Mouse (Mus musculus) mature B cell (primary cell): ENCODE data around the gene Hist4h4.

Source experiments
- in situ Hi-C: fragments of 300-500 bp; cut with MboI; formaldehyde crosslinking; loops from 2 replicates; pipeline ENCODE4 v1.14.3; 2019

The Hist4h4 gene

GRCm38 (mm10) chr6:136803739-136804633, at the start of gene Hist4h4:
Hist4h4 (minus strand) TSS chr6:136804415.
- in situ Hi-C loops: no loop called here

GRCm38 (mm10) chr6:136852762-136853161, 48.5 kb upstream of the Hist4h4 start:
- in situ Hi-C loops: no loop called here

- in situ Hi-C loops: no loop called here
Measured at GRCm38 (mm10) chr6:136852348-136852747, 48.1 kb upstream of the Hist4h4 start.

- in situ Hi-C loops: no loop called here
Measured at GRCm38 (mm10) chr6:136850267-136850666, 46.1 kb upstream of the Hist4h4 start.

GRCm38 (mm10) chr6:136848971-136849370, 44.8 kb upstream of the Hist4h4 start:
- in situ Hi-C loops: no loop called here

- in situ Hi-C loops: no loop called here
Measured at GRCm38 (mm10) chr6:136848399-136848798, 44.2 kb upstream of the Hist4h4 start.

- in situ Hi-C loops: no loop called here
Measured at GRCm38 (mm10) chr6:136847790-136848189, 43.6 kb upstream of the Hist4h4 start.

GRCm38 (mm10) chr6:136847267-136847666, 43.1 kb upstream of the Hist4h4 start:
- in situ Hi-C loops: no loop called here

- in situ Hi-C loops: no loop called here
Measured at GRCm38 (mm10) chr6:136845706-136846480, 41.7 kb upstream of the Hist4h4 start.

GRCm38 (mm10) chr6:136844903-136845302, 40.7 kb upstream of the Hist4h4 start:
- in situ Hi-C loops: no loop called here

- in situ Hi-C loops: no loop called here
Measured at GRCm38 (mm10) chr6:136837323-136837722, 33.1 kb upstream of the Hist4h4 start.

GRCm38 (mm10) chr6:136835352-136835751, 31.1 kb upstream of the Hist4h4 start, which contains the start of gene Smco3:
Smco3 (minus strand) TSS chr6:136835452.
- in situ Hi-C loops: no loop called here

GRCm38 (mm10) chr6:136831712-136832111, 27.5 kb upstream of the Hist4h4 start:
- in situ Hi-C loops: no loop called here

GRCm38 (mm10) chr6:136828681-136829080, 24.5 kb upstream of the Hist4h4 start:
- in situ Hi-C loops: no loop called here

GRCm38 (mm10) chr6:136827881-136828561, 23.8 kb upstream of the Hist4h4 start, which contains the start of gene Wbp11:
Wbp11 (minus strand) TSS chr6:136828233.
- in situ Hi-C loops: no loop called here

- in situ Hi-C loops: no loop called here
Measured at GRCm38 (mm10) chr6:136827516-136827880, 23.3 kb upstream of the Hist4h4 start, which contains the start of gene BC049715. BC049715 (plus strand) TSS chr6:136827626.

GRCm38 (mm10) chr6:136827116-136827515, 22.9 kb upstream of the Hist4h4 start:
- in situ Hi-C loops: no loop called here

- in situ Hi-C loops: no loop called here
Measured at GRCm38 (mm10) chr6:136824987-136825386, 20.8 kb upstream of the Hist4h4 start.

GRCm38 (mm10) chr6:136821086-136821485, 16.9 kb upstream of the Hist4h4 start:
- in situ Hi-C loops: no loop called here

- in situ Hi-C loops: no loop called here
Measured at GRCm38 (mm10) chr6:136820381-136820780, 16.2 kb upstream of the Hist4h4 start.

- in situ Hi-C loops: no loop called here
Measured at GRCm38 (mm10) chr6:136817549-136817948, 13.3 kb upstream of the Hist4h4 start.

GRCm38 (mm10) chr6:136816826-136817225, 12.6 kb upstream of the Hist4h4 start:
- in situ Hi-C loops: no loop called here
